In genomic region chr7:66079364-66080230, GRCm38 (mm10) we compare ENCODE assay signal across 8 mouse cellular contexts. TPM values are rescaled to one million over a fixed set of nuclear protein-coding genes. Genes with fewer than 3 reads are reported as not detected.
DNase-seq lines count a peak whose midpoint lies in the region; ATAC-seq and TF ChIP-seq lines count a peak whose summit lies in the region.

TSS of gene Selenos (plus strand) at chr7:66079649.

- 0 out of 2 replicates have a peak, but pooled peaks have one; percentile 6 for TF ChIP-seq EP300 in liver, postnatal 0 days (IDR thresholded peaks at IDR 0.05; ENCODE audit: low read depth)

- H3K4me2 ChIP-seq in forebrain, embryonic 13.5 days = peak within 1 kb of the TSS; percentile 77
- H3K4me2 ChIP-seq in liver, postnatal 0 days (ENCODE audit: low read depth, low read length) = peak within 1 kb of the TSS; percentile 86
- H3K4me2 ChIP-seq in neural tube, embryonic 14.5 days (ENCODE audit: low read depth, low read length) = peak within 1 kb of the TSS; percentile 91

- peak within 1 kb of the TSS; percentile 91 for H3K4me3 ChIP-seq in E14TG2a.4 (replicated peaks; ENCODE audit: low read length)
- peak within 1 kb of the TSS; percentile 87 for H3K4me3 ChIP-seq in forebrain, embryonic 13.5 days
- H3K4me3 ChIP-seq in liver, postnatal 0 days (ENCODE audit: low read depth, low read length) = peak within 1 kb of the TSS; percentile 78
- peak within 1 kb of the TSS; percentile 79 for H3K4me3 ChIP-seq in neural tube, embryonic 14.5 days (ENCODE audit: low read depth, low read length)

- H3K9me3 ChIP-seq in E14TG2a.4 (ENCODE audit: low read length) = no peaks in the 10 kb centered on the region
- H3K9me3 ChIP-seq in forebrain, embryonic 13.5 days (replicated peaks) = no peaks in the 10 kb centered on the region
- H3K9me3 ChIP-seq in liver, postnatal 0 days (ENCODE audit: low read length) = no peaks in the 10 kb centered on the region
- no peaks in the 10 kb centered on the region for H3K9me3 ChIP-seq in neural tube, embryonic 14.5 days (ENCODE audit: control insufficient read depth, low read length)

- H3K36me3 ChIP-seq in E14TG2a.4 (ENCODE audit: insufficient read depth, low read length) = peaks cover 59% of the 10 kb centered on the region
- peaks cover 58% of the 10 kb centered on the region for H3K36me3 ChIP-seq in forebrain, embryonic 13.5 days (ENCODE audit: poor library complexity, severe bottlenecking)
- peaks cover 36% of the 10 kb centered on the region for H3K36me3 ChIP-seq in liver, postnatal 0 days (replicated peaks; ENCODE audit: insufficient read depth, low read length)
- peaks cover 29% of the 10 kb centered on the region for H3K36me3 ChIP-seq in neural tube, embryonic 14.5 days (ENCODE audit: control insufficient read depth, insufficient read depth, low read length)

- intact Hi-C loops in heart, postnatal 10 days (cut with DNase I) = no loop called here

- no peak for TF ChIP-seq CTCF in E14TG2a.4 (conservative IDR thresholded peaks at IDR 0.05; ENCODE audit: low read length)
- no peak for TF ChIP-seq CTCF in liver, postnatal 0 days (IDR thresholded peaks at IDR 0.05; ENCODE audit: low read depth)

- H3K4me1 ChIP-seq in E14TG2a.4 (replicated peaks; ENCODE audit: low read depth, low read length) = peaks cover 12% of the 10 kb centered on the region
- peaks cover 22% of the 10 kb centered on the region for H3K4me1 ChIP-seq in forebrain, embryonic 13.5 days
- peaks cover 29% of the 10 kb centered on the region for H3K4me1 ChIP-seq in liver, postnatal 0 days (ENCODE audit: insufficient read depth)
- H3K4me1 ChIP-seq in neural tube, embryonic 14.5 days (ENCODE audit: control insufficient read depth, insufficient read depth, low read length) = peaks cover 10% of the 10 kb centered on the region; the same call in 1 of the 2 replicates

- peak within 1 kb of the TSS; percentile 82 for H3K9ac ChIP-seq in forebrain, embryonic 13.5 days
- peak within 1 kb of the TSS; percentile 82 for H3K9ac ChIP-seq in liver, postnatal 0 days (replicated peaks)
- H3K9ac ChIP-seq in neural tube, embryonic 14.5 days (replicated peaks; ENCODE audit: low read depth, low read length) = peak within 1 kb of the TSS; percentile 64

- peak; percentile 96 for DNase-seq in c-Kit-positive CD71-positive TER-119-positive erythroid progenitor cells, embryonic 14.5 days (ENCODE audit: low spot score)
- DNase-seq in heart, postnatal 10 days = peak; percentile 96 to 97
- peak; percentile 95 for DNase-seq in large intestine, adult 2 months (ENCODE audit: low read depth, low spot score)
- DNase-seq in liver, postnatal 0 days = peak; percentile 97
- DNase-seq in testis, postnatal 10 days (ENCODE audit: low spot score) = peak; percentile 97

- under 1% methylated on average over 61 of the region's 65 CpGs for WGBS in forebrain, embryonic 13.5 days
- under 1% methylated on average over 65 of the region's 65 CpGs for WGBS in large intestine, adult 2 months
- under 1% methylated on average over 64 of the region's 65 CpGs for WGBS in liver, postnatal 0 days (ENCODE audit: insufficient replicate concordance)
- under 1% methylated on average over 65 of the region's 65 CpGs for WGBS in neural tube, embryonic 14.5 days

- peak within 1 kb of the TSS; percentile 79 for H3K27ac ChIP-seq in forebrain, embryonic 13.5 days
- peak within 1 kb of the TSS; percentile 88 for H3K27ac ChIP-seq in liver, postnatal 0 days (ENCODE audit: low read depth)
- peak within 1 kb of the TSS; percentile 72 for H3K27ac ChIP-seq in neural tube, embryonic 14.5 days (ENCODE audit: low read depth, low read length)

- peak; percentile 100 for ATAC-seq in forebrain, embryonic 13.5 days
- ATAC-seq in liver, postnatal 0 days = peak; percentile 100
- ATAC-seq in neural tube, embryonic 14.5 days (ENCODE audit: low read depth) = peak; percentile 100

- H3K27me3 ChIP-seq in E14TG2a.4 (ENCODE audit: insufficient read depth, low read length) = no peaks in the 10 kb centered on the region
- H3K27me3 ChIP-seq in forebrain, embryonic 13.5 days = no peaks in the 10 kb centered on the region
- H3K27me3 ChIP-seq in liver, postnatal 0 days (ENCODE audit: insufficient read depth, low read length) = no peaks in the 10 kb centered on the region
- H3K27me3 ChIP-seq in neural tube, embryonic 14.5 days (ENCODE audit: control insufficient read depth, insufficient read depth, low read length) = no peaks in the 10 kb centered on the region

RNA-seq across cellular contexts. Expression of gene Selenos, which starts in this region (rescaled TPM):
- 70.7 TPM in 2 replicates for polyA plus RNA-seq in forebrain, embryonic 13.5 days (2015; fragmentation: Nextera tagmentation; extraction: Ambion mirVana)
- 10 to 100 TPM; 27.0 to 31.2 TPM for total RNA-seq in heart, postnatal 10 days (2021)
- 84.3 and 96.4 TPM in 2 replicates for polyA plus RNA-seq in large intestine, adult 2 months (2012; rRNA removed)
- polyA plus RNA-seq in liver, postnatal 0 days (2015; fragmentation: Nextera tagmentation; extraction: Ambion mirVana) = 103 and 120 TPM in 2 replicates
- polyA plus RNA-seq in neural tube, embryonic 14.5 days (2014; fragmentation: Nextera tagmentation; extraction: Ambion mirVana) = 79.0 and 89.7 TPM in 2 replicates

Comparison
In these comparisons a context has a peak if more than half of its experiments do, and no peak if none do; other contexts are left out.
1. Peak in every context shown above with its lines: DNase-seq, ATAC-seq, H3K4me3 ChIP-seq and H3K27ac ChIP-seq.